Mouse (Mus musculus) midbrain, embryonic 16.5 days (tissue): ENCODE data around the gene Cyp2a22. TPM values are rescaled to one million over a fixed set of nuclear protein-coding genes. Genes with fewer than 3 reads are reported as not detected.
"Not testable (repeated sequence)": the region's sequence is repeated elsewhere in the genome, so short reads cannot be mapped to it uniquely, and the experiment has no call there.

Source experiments
- ATAC-seq: fragments of 200-750 bp; cut with Nextera tagmentation; 2 replicates; pipeline ENCODE4 v1.8.0; 2017; ENCODE audit warnings: moderate TSS enrichment
- H3K27ac ChIP-seq: fragments of 300-500 bp; sonication (generic); 2 replicates; pipeline ENCODE4 v1.5.1; 2014; ENCODE audit warnings: mild to moderate bottlenecking, low read length, mixed read lengths
- H3K27me3 ChIP-seq: fragments of 300-500 bp; sonication (generic); 2 replicates; pipeline ENCODE4 v1.6.1; 2014; ENCODE audit warnings: low read depth, low read length, mixed read lengths; ENCODE audit not compliant: control insufficient read depth, insufficient read depth
- H3K36me3 ChIP-seq: fragments of 300-500 bp; sonication (generic); 2 replicates; pipeline ENCODE4 v1.6.1; 2014; ENCODE audit warnings: mild to moderate bottlenecking, low read length, moderate library complexity, mixed read lengths; ENCODE audit not compliant: control insufficient read depth, insufficient read depth
- H3K4me1 ChIP-seq: fragments of 300-500 bp; sonication (generic); 2 replicates; pipeline ENCODE4 v1.6.1; 2014; ENCODE audit warnings: mild to moderate bottlenecking, low read length, mixed read lengths; ENCODE audit not compliant: control insufficient read depth, insufficient read depth
- H3K4me2 ChIP-seq: fragments of 300-500 bp; sonication (generic); 2 replicates; pipeline ENCODE4 v1.6.1; 2014; ENCODE audit warnings: mild to moderate bottlenecking, low read length, mixed read lengths
- H3K4me3 ChIP-seq: fragments of 300-500 bp; sonication (generic); 2 replicates; pipeline ENCODE4 v1.5.1; 2014; ENCODE audit warnings: low read depth, mild to moderate bottlenecking, low read length, moderate library complexity, mixed read lengths
- H3K9ac ChIP-seq: fragments of 300-500 bp; sonication (generic); 2 replicates; pipeline ENCODE4 v1.6.1; 2014; ENCODE audit warnings: low read depth, low read length, mixed read lengths
- H3K9me3 ChIP-seq: fragments of 300-500 bp; sonication (generic); replicated peaks from 2 replicates; pipeline ENCODE4 v1.6.1; 2014; ENCODE audit warnings: mild to moderate bottlenecking, low read length, mixed read lengths; ENCODE audit not compliant: control insufficient read depth, poor library complexity, severe bottlenecking
- WGBS: fragments of 180-500 bp; shearing (Covaris S2); extraction: QIAGEN DNeasy Blood & Tissue Kit; methylation state at CpG from one replicate; pipeline ENCODE4 v1.1.7; 2014; 5-methylcytosine and 5-hydroxymethylcytosine counted together
- polyA plus RNA-seq: library from polyadenylated mRNA; unstranded; fragments of >200 nt; fragmentation: Nextera tagmentation; extraction: Ambion mirVana; gene quantifications from 2 replicates; pipeline ENCODE4 v1.2.1, GENCODE M21; 2015

The Cyp2a22 gene
- not detected in 2 replicates for polyA plus RNA-seq

DNA sequence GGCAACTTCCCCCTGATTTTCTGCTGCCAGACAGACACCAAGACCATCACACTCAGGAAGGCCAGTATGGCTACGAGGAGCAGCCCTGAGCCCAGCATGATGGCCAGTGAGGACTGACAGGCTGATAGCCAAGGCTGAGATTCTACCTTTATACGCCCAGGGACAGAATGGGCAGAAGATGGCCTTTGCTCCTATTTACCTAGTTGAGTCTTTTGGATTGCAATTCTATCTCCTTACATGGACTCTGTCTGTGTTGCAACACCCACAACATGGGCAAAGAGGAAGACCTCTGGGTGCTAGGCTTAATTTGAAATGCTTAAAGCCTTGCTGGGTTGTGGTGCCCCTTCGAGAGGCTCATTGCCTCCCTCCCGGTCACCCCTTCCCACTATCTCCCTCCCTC lies at the start of gene Cyp2a22:
Gene Cyp2a22, minus strand, starts transcription at position 123 of the 400 bp plus-strand sequence.
- WGBS = 87% methylated on average over 4 of the region's 4 CpGs
- Histone ChIP-seq H3K36me3 (no peaks in the 10 kb centered on the region), H3K9me3 (peaks cover 6% of the 10 kb centered on the region), H3K9ac (no peak within 1 kb of the TSS), H3K27ac (no peak within 1 kb of the TSS), H3K4me1 (no peaks in the 10 kb centered on the region), H3K27me3 (no peaks in the 10 kb centered on the region), H3K4me2 (no peak within 1 kb of the TSS), H3K4me3 (no peak within 1 kb of the TSS)
- no peak for ATAC-seq

DNA sequence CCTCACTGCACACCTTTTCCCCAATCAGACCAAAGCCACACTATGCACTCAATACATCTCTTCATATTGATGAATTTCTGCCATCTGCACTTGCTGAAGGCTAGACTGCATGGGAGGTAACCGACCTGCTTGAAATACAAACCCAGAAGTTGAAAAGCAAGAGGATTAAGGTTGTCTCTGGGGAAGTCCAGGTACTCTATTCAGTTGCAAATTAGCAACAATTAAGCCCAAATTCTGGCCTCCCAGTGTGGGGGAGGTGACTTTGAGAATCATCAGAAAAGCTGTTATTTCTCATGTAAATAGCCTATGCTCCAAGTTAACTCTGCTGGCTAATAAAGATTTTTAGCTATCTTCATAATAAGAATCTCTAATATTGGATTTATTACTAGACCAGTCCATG lies 44.0 kb upstream of the Cyp2a22 start:
- H3K4me3 ChIP-seq, H3K9me3 ChIP-seq, ATAC-seq, H3K9ac ChIP-seq, H3K27ac ChIP-seq, H3K27me3 ChIP-seq, H3K36me3 ChIP-seq, H3K4me2 ChIP-seq, H3K4me1 ChIP-seq: not testable (repeated sequence)
- WGBS = 28% methylated on average over 1 of the region's 1 CpGs

DNA sequence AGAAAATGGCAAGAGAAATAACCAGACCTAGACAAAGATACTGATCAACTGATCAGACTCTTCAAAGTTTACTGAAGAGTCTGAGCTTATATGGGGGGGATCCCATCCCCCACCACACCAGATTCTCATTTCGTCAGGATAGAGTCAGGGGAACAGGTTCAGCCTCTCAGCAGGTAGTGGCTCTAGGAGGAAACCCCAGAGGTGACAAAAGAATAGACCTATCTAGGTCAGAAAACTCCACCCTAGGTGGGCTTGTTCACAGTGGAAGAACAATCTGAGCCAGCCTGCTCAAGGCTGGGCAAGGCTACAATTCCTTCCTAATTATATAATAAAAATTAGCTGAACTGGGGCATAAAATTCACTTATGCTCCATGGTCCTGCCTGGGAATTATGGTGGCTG lies 43.4 kb upstream of the Cyp2a22 start:
- no peaks in the 10 kb centered on the region for H3K4me1 ChIP-seq
- H3K9ac ChIP-seq = no peak overlapping the region
- H3K9me3 ChIP-seq = no peaks in the 10 kb centered on the region
- ATAC-seq = no peak
- H3K27ac ChIP-seq = no peak overlapping the region
- H3K4me3 ChIP-seq = no peak overlapping the region
- WGBS = 14% methylated on average over 1 of the region's 1 CpGs
- no peak overlapping the region for H3K4me2 ChIP-seq
- no peaks in the 10 kb centered on the region for H3K27me3 ChIP-seq
- H3K36me3 ChIP-seq = no peaks in the 10 kb centered on the region

DNA sequence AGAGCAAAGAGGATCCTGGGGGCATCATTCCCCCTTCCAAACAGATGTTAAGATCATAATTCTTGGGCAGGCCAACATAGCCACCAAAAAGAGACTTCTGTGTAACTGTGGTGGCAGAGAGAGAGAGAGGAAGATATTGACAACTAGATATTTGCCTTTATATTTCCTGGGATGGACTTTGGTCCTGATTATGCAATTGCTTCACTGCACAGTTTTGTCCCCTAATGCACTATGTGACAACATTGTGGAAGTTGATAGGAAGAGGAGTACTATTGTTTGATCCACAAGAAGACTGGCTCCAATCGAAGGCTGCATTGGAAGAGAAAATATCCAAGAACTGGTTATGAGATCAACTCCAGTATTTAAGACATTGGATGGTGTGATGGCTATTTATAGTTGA lies 42.8 kb upstream of the Cyp2a22 start:
- not testable (repeated sequence) for H3K9me3 ChIP-seq, H3K27ac ChIP-seq, H3K36me3 ChIP-seq, ATAC-seq, H3K4me3 ChIP-seq, H3K27me3 ChIP-seq, H3K4me1 ChIP-seq, H3K9ac ChIP-seq, H3K4me2 ChIP-seq
- 85% methylated on average over 1 of the region's 1 CpGs for WGBS

DNA sequence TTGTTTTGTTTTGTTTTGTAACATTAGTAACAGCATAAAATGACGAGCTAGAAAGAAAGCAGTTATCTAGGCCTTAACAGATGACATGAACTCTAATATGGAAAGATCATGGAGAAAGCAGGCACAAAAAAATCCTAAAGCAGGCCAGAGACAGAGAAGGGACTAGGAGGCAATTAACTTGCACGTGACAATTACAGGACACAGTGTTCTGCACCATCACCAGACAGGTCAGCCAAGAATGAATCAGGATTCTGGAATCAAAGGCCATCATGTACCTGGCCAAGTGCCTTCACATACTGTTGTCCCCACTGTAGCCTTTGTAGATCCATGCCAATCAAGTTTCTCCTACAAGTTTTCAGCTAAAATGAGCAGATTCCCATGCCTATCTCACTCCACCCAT lies 42.3 kb upstream of the Cyp2a22 start:
- not testable (repeated sequence) for H3K4me3 ChIP-seq, H3K36me3 ChIP-seq, H3K9me3 ChIP-seq, ATAC-seq, H3K4me1 ChIP-seq, H3K9ac ChIP-seq, H3K4me2 ChIP-seq, H3K27me3 ChIP-seq, H3K27ac ChIP-seq
- 78% methylated on average over 2 of the region's 2 CpGs for WGBS

DNA sequence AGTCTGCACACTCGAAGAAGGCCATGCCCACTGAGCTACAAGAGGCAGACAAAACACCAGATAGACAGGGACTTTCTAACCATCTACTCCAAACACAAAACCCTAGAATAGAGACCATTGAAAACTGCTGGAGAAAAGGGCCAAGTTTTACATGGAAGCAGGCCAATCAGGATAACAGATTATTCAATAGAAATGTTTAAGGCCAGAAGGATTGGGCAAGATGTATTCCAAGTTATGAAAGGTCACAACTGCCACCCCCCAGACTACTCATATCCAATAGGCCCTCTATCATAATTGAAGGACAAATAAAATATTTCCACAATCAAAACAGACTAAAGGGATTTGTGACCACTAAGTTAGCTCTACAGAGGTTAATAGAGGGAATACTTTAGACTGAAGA lies 23.2 kb upstream of the Cyp2a22 start:
- not testable (repeated sequence) for H3K36me3 ChIP-seq, H3K4me1 ChIP-seq, ATAC-seq, H3K9ac ChIP-seq, H3K4me3 ChIP-seq, H3K4me2 ChIP-seq, H3K27ac ChIP-seq, H3K9me3 ChIP-seq, H3K27me3 ChIP-seq
- 63% methylated on average over 1 of the region's 1 CpGs for WGBS

DNA sequence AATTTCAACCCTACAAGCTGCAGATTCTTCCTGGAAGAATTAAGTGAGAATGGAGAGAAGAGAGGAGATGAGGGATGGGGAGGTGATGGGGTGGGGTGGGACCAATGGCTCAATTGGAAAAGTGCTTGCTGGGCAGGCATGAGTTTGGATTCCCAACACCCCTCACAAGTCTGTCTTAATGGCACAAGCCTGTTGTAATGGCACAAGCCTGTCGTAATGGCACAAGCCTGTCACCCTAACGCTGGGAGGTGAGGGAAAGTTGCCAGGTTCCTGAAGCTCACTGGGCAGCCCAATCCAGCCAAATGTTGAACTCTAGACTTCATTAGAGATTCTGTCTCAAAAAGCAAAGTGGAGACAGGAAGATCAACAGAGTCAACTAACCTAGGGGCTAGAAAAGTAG lies 14.1 kb upstream of the Cyp2a22 start:
- WGBS = 96% methylated on average over 2 of the region's 2 CpGs
- not testable (repeated sequence) for H3K4me1 ChIP-seq, H3K36me3 ChIP-seq, H3K9me3 ChIP-seq, H3K4me3 ChIP-seq, ATAC-seq, H3K4me2 ChIP-seq, H3K9ac ChIP-seq, H3K27me3 ChIP-seq, H3K27ac ChIP-seq

DNA sequence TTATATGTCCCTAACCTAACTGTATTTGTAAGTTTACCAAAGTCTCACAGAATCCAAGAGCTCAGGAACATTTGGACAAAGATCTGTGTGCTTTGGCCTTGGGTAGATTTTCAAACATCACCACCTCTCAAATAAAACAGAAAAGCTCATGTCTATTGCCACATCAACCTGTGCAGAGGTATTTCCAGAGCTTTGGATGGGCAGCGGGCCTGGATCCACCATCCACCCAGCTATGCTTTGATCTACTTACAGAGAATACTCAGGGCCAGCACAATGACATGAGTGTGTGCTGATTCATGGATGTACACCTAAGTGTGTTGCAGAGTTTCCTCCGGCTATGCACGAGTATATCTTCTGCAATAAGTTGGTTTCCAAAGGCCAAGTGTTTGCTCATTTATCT lies 13.5 kb upstream of the Cyp2a22 start:
- not testable (repeated sequence) for H3K4me1 ChIP-seq, H3K4me2 ChIP-seq, H3K9me3 ChIP-seq, H3K36me3 ChIP-seq, H3K4me3 ChIP-seq, H3K9ac ChIP-seq, H3K27ac ChIP-seq, ATAC-seq, H3K27me3 ChIP-seq
- WGBS = 89% methylated on average over 3 of the region's 3 CpGs

DNA sequence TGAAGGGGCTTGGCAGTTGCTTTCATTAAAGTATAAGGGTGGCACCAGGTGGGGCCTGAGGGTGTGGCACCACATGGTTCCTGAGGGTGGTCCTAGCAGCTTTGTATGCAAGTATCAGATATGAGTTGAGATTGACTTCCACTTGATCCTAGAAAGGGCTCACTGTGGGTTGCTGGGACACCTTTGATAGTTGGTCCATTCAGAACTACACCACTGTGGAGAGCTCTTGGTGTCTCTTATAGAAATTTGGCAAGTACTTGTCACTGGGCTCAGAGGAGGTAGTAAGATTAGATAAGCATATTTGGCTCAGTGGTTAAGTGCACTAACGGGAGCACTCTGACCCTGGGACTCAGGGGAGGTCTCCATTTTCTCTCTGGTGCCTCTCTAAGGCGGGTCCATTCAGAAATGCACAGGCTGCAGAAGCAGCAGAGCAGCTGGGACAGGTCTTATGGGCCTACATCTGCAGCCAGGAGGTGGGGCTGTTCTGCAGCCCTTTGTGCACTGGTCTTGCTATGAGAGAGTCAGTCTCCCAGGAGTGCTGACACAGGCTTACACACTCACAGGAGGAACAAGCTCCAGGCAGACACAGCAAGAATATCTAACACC lies 2.2 kb upstream of the Cyp2a22 start:
- not testable (repeated sequence) for H3K4me3 ChIP-seq, H3K27ac ChIP-seq, H3K4me1 ChIP-seq, H3K4me2 ChIP-seq, H3K27me3 ChIP-seq, H3K9ac ChIP-seq, H3K36me3 ChIP-seq, ATAC-seq, H3K9me3 ChIP-seq
- WGBS = 58% methylated on average over 2 of the region's 2 CpGs
